Mouse (Mus musculus) heart, adult 2 months (tissue): ENCODE results near the gene Nup210l. TPM values are rescaled to one million over a fixed set of nuclear protein-coding genes. Genes with fewer than 3 reads are reported as not detected.
A peak's percentile ranks its signal among the peaks of the same experiment; 100 is the strongest.

Experiments used
- DNase-seq, 2 experiments: peaks; one replicate each; pipeline ENCODE4 v3.0.0; 2021
- H3K27ac ChIP-seq: fragments of 200-600 bp; 2 replicates; pipeline ENCODE4 v1.8.1; 2022
- H3K27me3 ChIP-seq: fragments of 200-500 bp; 2 replicates; pipeline ENCODE4 v1.6.1; 2012; ENCODE audit warnings: mild to moderate bottlenecking, low read length, inconsistent platforms, mixed read lengths; ENCODE audit not compliant: control insufficient read depth, insufficient read depth
- H3K36me3 ChIP-seq: fragments of 200-500 bp; 2 replicates; pipeline ENCODE4 v1.6.1; 2012; ENCODE audit warnings: low read length, inconsistent platforms; ENCODE audit not compliant: control insufficient read depth, insufficient read depth
- H3K4me1 ChIP-seq: fragments of 200-500 bp; 2 replicates; pipeline ENCODE4 v1.6.1; 2011; ENCODE audit warnings: low read length; ENCODE audit not compliant: control insufficient read depth, insufficient read depth
- H3K4me3 ChIP-seq: fragments of 200-600 bp; 2 replicates; pipeline ENCODE4 v1.8.1; 2022
- H3K79me2 ChIP-seq: fragments of 200-500 bp; replicated peaks from 2 replicates; pipeline ENCODE4 v1.6.1; 2012; ENCODE audit warnings: mild to moderate bottlenecking, inconsistent platforms, low read length, moderate library complexity, mixed read lengths; ENCODE audit not compliant: control insufficient read depth, insufficient read depth
- H3K9ac ChIP-seq: fragments of 200-500 bp; 2 replicates; pipeline ENCODE4 v1.6.1; 2012; ENCODE audit warnings: low read depth, mild to moderate bottlenecking, control low read depth, inconsistent platforms, low read length, mixed read lengths
- CTCF ChIP-seq: fragments of 200-600 bp; IDR thresholded peaks from 2 replicates; pipeline ENCODE4 v1.8.1; 2022; ENCODE audit warnings: antibody characterized with exemption, mild to moderate bottlenecking, moderate library complexity
- EP300 ChIP-seq: fragments of 200-500 bp; IDR thresholded peaks from 2 replicates; pipeline ENCODE4 v1.6.1; 2011; ENCODE audit warnings: low read depth, low read length, control low read depth; ENCODE audit not compliant: insufficient read depth
- POLR2A ChIP-seq: fragments of 200-500 bp; IDR thresholded peaks from 2 replicates; pipeline ENCODE4 v1.6.1; 2011; ENCODE audit warnings: mild to moderate bottlenecking, low read depth, low read length, control low read depth; ENCODE audit not compliant: insufficient read depth
- WGBS: fragments of 180-500 bp; shearing (Covaris S2); methylation state at CpG from one replicate; pipeline ENCODE4 v1.1.7; 2018; 5-methylcytosine and 5-hydroxymethylcytosine counted together
- intact Hi-C: fragments of 180-260 bp; cut with DNase I; formaldehyde crosslinking; loops from one replicate; pipeline ENCODE4 v1.15.1; 2025
- polyA plus RNA-seq: library from polyadenylated mRNA; depleted of rRNA; stranded (reverse); fragments of >200 nt; gene quantifications from 2 replicates; pipeline ENCODE4 v1.2.3, GENCODE M21; 2012
- total RNA-seq, 2 experiments: library from RNA; stranded (reverse); gene quantifications; 2 replicates each; pipeline ENCODE4 v1.2.3; 2021

The Nup210l gene
- total and polyA plus RNA-seq, 3 experiments: 0.11 to 0.14 (median 0.13) TPM

- intact Hi-C loops: no loop called here
- H3K36me3 ChIP-seq: no peaks in the 10 kb centered on the region
- H3K27me3 ChIP-seq: no peaks in the 10 kb centered on the region
- TF ChIP-seq CTCF (no peak), EP300 (no peak), POLR2A (no peak)
- no peak overlapping the region for H3K4me3 ChIP-seq
- 60% methylated on average over 7 of the region's 7 CpGs for WGBS
- H3K4me1 ChIP-seq: no peaks in the 10 kb centered on the region
- no peaks in the 10 kb centered on the region for H3K79me2 ChIP-seq
- H3K27ac ChIP-seq: no peak overlapping the region
- H3K9ac ChIP-seq: no peak overlapping the region
- DNase-seq: no peak
Observed at GRCm38 (mm10) chr3:90069688-90070087, 34.2 kb upstream of the Nup210l start.

GRCm38 (mm10) chr3:90072294-90072693 lies 31.6 kb upstream of the Nup210l start, which contains the start of gene Tpm3:
Gene Tpm3, plus strand, starts transcription at chr3:90072649.
- peaks cover 1% of the 10 kb centered on the region for H3K4me1 ChIP-seq
- no peak for TF ChIP-seq EP300
- TF ChIP-seq CTCF: no peak
- H3K27ac ChIP-seq: no peak within 1 kb of the TSS
- H3K79me2 ChIP-seq: no peaks in the 10 kb centered on the region
- H3K36me3 ChIP-seq: no peaks in the 10 kb centered on the region
- H3K9ac ChIP-seq: no peak within 1 kb of the TSS
- 43% methylated on average over 4 of the region's 4 CpGs for WGBS
- DNase-seq: no peak
- intact Hi-C loops: no loop called here
- H3K4me3 ChIP-seq: no peak within 1 kb of the TSS
- no peaks in the 10 kb centered on the region for H3K27me3 ChIP-seq

- Histone ChIP-seq H3K27me3 (no peaks in the 10 kb centered on the region), H3K27ac (no peak overlapping the region; the same call in 1 of the 2 replicates), H3K79me2 (0 out of 2 replicates have a peak, but pooled peaks cover 3% of the 10 kb centered on the region), H3K9ac (no peak overlapping the region; the same call in 1 of the 2 replicates), H3K4me1 (peaks cover 7% of the 10 kb centered on the region), H3K36me3 (peaks cover 2% of the 10 kb centered on the region; the same call in 1 of the 2 replicates), H3K4me3 (no peak overlapping the region)
- peak; percentile 80 for DNase-seq
- no peak for TF ChIP-seq EP300
- TF ChIP-seq CTCF: peak; percentile 93
- 17% methylated on average over 5 of the region's 5 CpGs for WGBS
- intact Hi-C loops: loop anchor here (2.0 kb wide), 1 partner anchor 124 kb away; no protein-coding TSS in a partner anchor
Observed at GRCm38 (mm10) chr3:90076921-90077716, 26.8 kb upstream of the Nup210l start.

GRCm38 (mm10) chr3:90078224-90078623 lies 25.7 kb upstream of the Nup210l start:
- no peak for DNase-seq
- TF ChIP-seq POLR2A (no peak), EP300 (no peak), CTCF (0 out of 2 replicates have a peak, but pooled peaks have one; percentile 14)
- Histone ChIP-seq H3K27ac (no peak overlapping the region), H3K4me1 (peaks cover 13% of the 10 kb centered on the region), H3K4me3 (no peak overlapping the region), H3K27me3 (no peaks in the 10 kb centered on the region), H3K36me3 (peaks cover 2% of the 10 kb centered on the region; the same call in 1 of the 2 replicates), H3K9ac (no peak overlapping the region), H3K79me2 (peaks cover 4% of the 10 kb centered on the region; the same call in 1 of the 2 replicates)
- 47% methylated on average over 5 of the region's 5 CpGs for WGBS
- intact Hi-C loops: loop anchor here (2.0 kb wide), 2 partner anchors 25 to 305 kb away; partner anchors contain the start of genes Ubap2l and Ube2q1

- DNase-seq: peak; percentile 93 to 97
- H3K27me3 ChIP-seq: no peaks in the 10 kb centered on the region
- intact Hi-C loops: loop anchor here (2.0 kb wide), 2 partner anchors 26 to 306 kb away; partner anchors contain the start of genes Ubap2l and Ube2q1
- H3K4me3 ChIP-seq: peak overlapping the region; percentile 79
- TF ChIP-seq POLR2A: peak; percentile 88
- no peak; the same call in 1 of the 2 replicates for TF ChIP-seq CTCF
- TF ChIP-seq EP300: no peak
- H3K27ac ChIP-seq: peak overlapping the region; percentile 98
- H3K79me2 ChIP-seq: peaks cover 5% of the 10 kb centered on the region; the same call in 1 of the 2 replicates
- WGBS: under 1% methylated on average over 33 of the region's 33 CpGs
- H3K9ac ChIP-seq: peak overlapping the region; percentile 80
- H3K4me1 ChIP-seq: peaks cover 17% of the 10 kb centered on the region
- peaks cover 9% of the 10 kb centered on the region for H3K36me3 ChIP-seq
Observed at GRCm38 (mm10) chr3:90079133-90079762, 24.7 kb upstream of the Nup210l start.
